Mouse (Mus musculus): Measurements from ENCODE around the gene Cul9. TPM values are rescaled to one million over a fixed set of nuclear protein-coding genes. Genes with fewer than 3 reads are reported as not detected.

The Cul9 gene
- polyA plus RNA-seq (2014; fragmentation: Nextera tagmentation; extraction: Ambion mirVana) = 3.5 and 3.7 TPM in 2 replicates

- ATAC-seq (replicated peaks; ENCODE audit: insufficient number of reproducible peaks, low FRiP score, low TSS enrichment, low read depth) (peak; percentile 64), DNase-seq (ENCODE audit: low spot score) (peak; percentile 75)
- no peaks in the 10 kb centered on the region; the same call in 1 of the 2 replicates for H3K27me3 ChIP-seq (ENCODE audit: control insufficient read depth, insufficient read depth, low read length)
- H3K9ac ChIP-seq (replicated peaks; ENCODE audit: low read length) = peak within 1 kb of the TSS; percentile 74
- peaks cover 7% of the 10 kb centered on the region for H3K36me3 ChIP-seq (replicated peaks; ENCODE audit: control insufficient read depth, insufficient read depth, low read depth, low read length)
- H3K4me2 ChIP-seq (ENCODE audit: low read depth, low read length) = peak within 1 kb of the TSS; percentile 88
- peaks cover 4% of the 10 kb centered on the region for H3K4me1 ChIP-seq (ENCODE audit: control insufficient read depth, insufficient read depth, low read length)
- H3K4me3 ChIP-seq (ENCODE audit: low read depth, low read length) = peak within 1 kb of the TSS; percentile 59
- no peaks in the 10 kb centered on the region for H3K9me3 ChIP-seq (replicated peaks; ENCODE audit: control insufficient read depth, low read length)
- WGBS = 2% methylated on average over 48 of the region's 49 CpGs
- H3K27ac ChIP-seq (replicated peaks; ENCODE audit: low read depth, low read length) = no peak within 1 kb of the TSS
Measured at GRCm38 (mm10) chr17:46545813-46546564, at the start of gene Cul9. Cul9 (minus strand) TSS chr17:46546388.

- Histone ChIP-seq H3K27ac (replicated peaks; ENCODE audit: low read depth, low read length) (peak overlapping the region; percentile 65), H3K27me3 (ENCODE audit: control insufficient read depth, insufficient read depth, low read length) (no peaks in the 10 kb centered on the region), H3K4me1 (ENCODE audit: control insufficient read depth, insufficient read depth, low read length) (peaks cover 9% of the 10 kb centered on the region), H3K9me3 (replicated peaks; ENCODE audit: control insufficient read depth, low read length) (no peaks in the 10 kb centered on the region), H3K4me2 (ENCODE audit: low read depth, low read length) (no peak overlapping the region; the same call in 1 of the 2 replicates), H3K4me3 (ENCODE audit: low read depth, low read length) (no peak overlapping the region), H3K36me3 (replicated peaks; ENCODE audit: control insufficient read depth, insufficient read depth, low read depth, low read length) (no peaks in the 10 kb centered on the region), H3K9ac (replicated peaks; ENCODE audit: low read length) (peak overlapping the region; percentile 32)
- DNase-seq (ENCODE audit: low spot score) (no peak), ATAC-seq (replicated peaks; ENCODE audit: insufficient number of reproducible peaks, low FRiP score, low TSS enrichment, low read depth) (0 out of 2 replicates have a peak, but pooled peaks have one; percentile 20)
- WGBS = 82% methylated on average over 6 of the region's 6 CpGs
Measured at GRCm38 (mm10) chr17:46595336-46595735, 49.1 kb upstream of the Cul9 start.

- Histone ChIP-seq H3K4me3 (ENCODE audit: low read depth, low read length) (no peak overlapping the region), H3K9me3 (replicated peaks; ENCODE audit: control insufficient read depth, low read length) (no peaks in the 10 kb centered on the region), H3K9ac (replicated peaks; ENCODE audit: low read length) (peak overlapping the region; percentile 32), H3K27me3 (ENCODE audit: control insufficient read depth, insufficient read depth, low read length) (no peaks in the 10 kb centered on the region), H3K4me2 (ENCODE audit: low read depth, low read length) (no peak overlapping the region), H3K27ac (replicated peaks; ENCODE audit: low read depth, low read length) (peak overlapping the region; percentile 65), H3K4me1 (ENCODE audit: control insufficient read depth, insufficient read depth, low read length) (peaks cover 9% of the 10 kb centered on the region), H3K36me3 (replicated peaks; ENCODE audit: control insufficient read depth, insufficient read depth, low read depth, low read length) (peaks cover 5% of the 10 kb centered on the region)
- WGBS = 12% methylated on average over 9 of the region's 9 CpGs
- DNase-seq (ENCODE audit: low spot score) = peak; percentile 74
- ATAC-seq (replicated peaks; ENCODE audit: insufficient number of reproducible peaks, low FRiP score, low TSS enrichment, low read depth) = peak; percentile 82
Measured at GRCm38 (mm10) chr17:46594606-46595005, 48.4 kb upstream of the Cul9 start.

- H3K4me1 ChIP-seq (ENCODE audit: control insufficient read depth, insufficient read depth, low read length) = peaks cover 9% of the 10 kb centered on the region
- H3K4me2 ChIP-seq (ENCODE audit: low read depth, low read length) = no peak overlapping the region
- H3K27me3 ChIP-seq (ENCODE audit: control insufficient read depth, insufficient read depth, low read length) = no peaks in the 10 kb centered on the region
- no peak for DNase-seq (ENCODE audit: low spot score)
- whole genome bisulfite sequencing = 95% methylated on average over 4 of the region's 4 CpGs
- no peak overlapping the region for H3K27ac ChIP-seq (replicated peaks; ENCODE audit: low read depth, low read length)
- peaks cover 5% of the 10 kb centered on the region for H3K36me3 ChIP-seq (replicated peaks; ENCODE audit: control insufficient read depth, insufficient read depth, low read depth, low read length)
- no peaks in the 10 kb centered on the region for H3K9me3 ChIP-seq (replicated peaks; ENCODE audit: control insufficient read depth, low read length)
- no peak for ATAC-seq (replicated peaks; ENCODE audit: insufficient number of reproducible peaks, low FRiP score, low TSS enrichment, low read depth)
- H3K4me3 ChIP-seq (ENCODE audit: low read depth, low read length) = no peak overlapping the region
- H3K9ac ChIP-seq (replicated peaks; ENCODE audit: low read length) = no peak overlapping the region
Measured at GRCm38 (mm10) chr17:46593124-46593523, 46.9 kb upstream of the Cul9 start.

GRCm38 (mm10) chr17:46591406-46591805, 45.2 kb upstream of the Cul9 start:
- no peak for ATAC-seq (replicated peaks; ENCODE audit: insufficient number of reproducible peaks, low FRiP score, low TSS enrichment, low read depth)
- no peak overlapping the region for H3K9ac ChIP-seq (replicated peaks; ENCODE audit: low read length)
- H3K4me1 ChIP-seq (ENCODE audit: control insufficient read depth, insufficient read depth, low read length) = peaks cover 9% of the 10 kb centered on the region
- H3K27me3 ChIP-seq (ENCODE audit: control insufficient read depth, insufficient read depth, low read length) = no peaks in the 10 kb centered on the region
- peaks cover 5% of the 10 kb centered on the region for H3K36me3 ChIP-seq (replicated peaks; ENCODE audit: control insufficient read depth, insufficient read depth, low read depth, low read length)
- H3K9me3 ChIP-seq (replicated peaks; ENCODE audit: control insufficient read depth, low read length) = no peaks in the 10 kb centered on the region
- no peak overlapping the region for H3K4me2 ChIP-seq (ENCODE audit: low read depth, low read length)
- DNase-seq (ENCODE audit: low spot score) = no peak
- H3K4me3 ChIP-seq (ENCODE audit: low read depth, low read length) = no peak overlapping the region
- WGBS = 91% methylated on average over 19 of the region's 19 CpGs
- no peak overlapping the region for H3K27ac ChIP-seq (replicated peaks; ENCODE audit: low read depth, low read length)

- no peaks in the 10 kb centered on the region for H3K27me3 ChIP-seq (ENCODE audit: control insufficient read depth, insufficient read depth, low read length)
- peaks cover 9% of the 10 kb centered on the region for H3K4me1 ChIP-seq (ENCODE audit: control insufficient read depth, insufficient read depth, low read length)
- H3K27ac ChIP-seq (replicated peaks; ENCODE audit: low read depth, low read length) = no peak overlapping the region
- DNase-seq (ENCODE audit: low spot score) (no peak), ATAC-seq (replicated peaks; ENCODE audit: insufficient number of reproducible peaks, low FRiP score, low TSS enrichment, low read depth) (no peak)
- H3K4me2 ChIP-seq (ENCODE audit: low read depth, low read length) = no peak overlapping the region
- 90% methylated on average over 7 of the region's 7 CpGs for WGBS
- no peak overlapping the region for H3K9ac ChIP-seq (replicated peaks; ENCODE audit: low read length)
- H3K9me3 ChIP-seq (replicated peaks; ENCODE audit: control insufficient read depth, low read length) = no peaks in the 10 kb centered on the region
- peaks cover 5% of the 10 kb centered on the region for H3K36me3 ChIP-seq (replicated peaks; ENCODE audit: control insufficient read depth, insufficient read depth, low read depth, low read length)
- H3K4me3 ChIP-seq (ENCODE audit: low read depth, low read length) = no peak overlapping the region
Measured at GRCm38 (mm10) chr17:46590439-46590838, 44.3 kb upstream of the Cul9 start.

GRCm38 (mm10) chr17:46589635-46590314, 43.6 kb upstream of the Cul9 start:
- 92% methylated on average over 16 of the region's 16 CpGs for WGBS
- Histone ChIP-seq H3K4me2 (ENCODE audit: low read depth, low read length) (no peak overlapping the region), H3K27me3 (ENCODE audit: control insufficient read depth, insufficient read depth, low read length) (no peaks in the 10 kb centered on the region), H3K9ac (replicated peaks; ENCODE audit: low read length) (no peak overlapping the region), H3K36me3 (replicated peaks; ENCODE audit: control insufficient read depth, insufficient read depth, low read depth, low read length) (peaks cover 6% of the 10 kb centered on the region), H3K4me1 (ENCODE audit: control insufficient read depth, insufficient read depth, low read length) (peaks cover 4% of the 10 kb centered on the region), H3K27ac (replicated peaks; ENCODE audit: low read depth, low read length) (no peak overlapping the region), H3K9me3 (replicated peaks; ENCODE audit: control insufficient read depth, low read length) (no peaks in the 10 kb centered on the region), H3K4me3 (ENCODE audit: low read depth, low read length) (no peak overlapping the region)
- no peak for DNase-seq (ENCODE audit: low spot score)
- no peak for ATAC-seq (replicated peaks; ENCODE audit: insufficient number of reproducible peaks, low FRiP score, low TSS enrichment, low read depth)

- no peak overlapping the region for H3K4me2 ChIP-seq (ENCODE audit: low read depth, low read length)
- H3K27ac ChIP-seq (replicated peaks; ENCODE audit: low read depth, low read length) = no peak overlapping the region
- ATAC-seq (replicated peaks; ENCODE audit: insufficient number of reproducible peaks, low FRiP score, low TSS enrichment, low read depth) = no peak
- no peaks in the 10 kb centered on the region for H3K27me3 ChIP-seq (ENCODE audit: control insufficient read depth, insufficient read depth, low read length)
- H3K4me1 ChIP-seq (ENCODE audit: control insufficient read depth, insufficient read depth, low read length) = no peaks in the 10 kb centered on the region
- no peaks in the 10 kb centered on the region for H3K9me3 ChIP-seq (replicated peaks; ENCODE audit: control insufficient read depth, low read length)
- peaks cover 7% of the 10 kb centered on the region for H3K36me3 ChIP-seq (replicated peaks; ENCODE audit: control insufficient read depth, insufficient read depth, low read depth, low read length)
- 95% methylated on average over 6 of the region's 6 CpGs for WGBS
- no peak for DNase-seq (ENCODE audit: low spot score)
- no peak overlapping the region for H3K4me3 ChIP-seq (ENCODE audit: low read depth, low read length)
- H3K9ac ChIP-seq (replicated peaks; ENCODE audit: low read length) = no peak overlapping the region
Measured at GRCm38 (mm10) chr17:46588913-46589312, 42.7 kb upstream of the Cul9 start.
